Mouse (Mus musculus) thymus, postnatal 36 days (tissue): ENCODE data around the gene Stat4.

ENCODE experiments used
- DNase-seq, 2 experiments: peaks; one replicate each; pipeline ENCODE4 v3.0.0; 2022; ENCODE audit warnings: mixed read lengths in 2 of 2

Gene Stat4

DNA sequence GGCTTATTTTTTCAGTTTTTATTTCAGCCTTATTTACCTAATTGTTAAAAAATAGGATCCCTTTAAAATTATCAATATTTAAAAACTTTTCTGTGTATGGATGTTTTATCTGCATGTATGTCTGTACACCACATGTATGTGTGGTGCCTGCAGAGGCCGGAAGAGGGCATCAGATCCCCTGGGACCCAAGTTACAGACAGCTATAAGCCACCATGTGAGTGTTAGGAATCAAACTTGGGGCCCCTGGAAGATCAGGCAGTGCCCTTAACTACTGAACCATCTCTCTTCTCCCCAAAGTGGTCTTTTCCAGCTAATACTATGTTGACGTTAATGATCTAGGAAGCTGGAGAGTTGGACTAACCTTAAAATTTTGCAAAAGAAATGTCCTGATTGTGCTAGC lies 160.5 kb downstream of the Stat4 start:
- DNase-seq: no peak

DNA sequence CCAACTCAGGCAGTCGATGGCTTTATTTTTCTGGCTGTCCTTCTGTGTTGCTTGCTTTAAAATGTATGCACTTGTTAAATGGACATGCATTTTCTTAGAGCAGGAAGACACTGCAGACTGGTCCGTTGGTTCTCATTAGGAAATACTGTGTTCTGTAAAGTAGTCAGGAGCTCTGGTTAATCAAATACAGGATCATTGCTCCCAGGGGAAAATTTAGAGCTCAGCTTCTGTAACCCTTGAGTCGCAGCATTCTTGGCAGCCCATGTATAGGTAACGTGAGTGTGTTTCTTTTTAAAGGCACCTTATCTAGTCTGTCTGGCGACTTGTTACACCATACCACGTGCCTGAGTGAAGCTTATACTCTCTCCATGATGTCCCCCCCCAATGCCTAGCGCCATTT lies 161.2 kb downstream of the Stat4 start:
- no peak for DNase-seq

DNA sequence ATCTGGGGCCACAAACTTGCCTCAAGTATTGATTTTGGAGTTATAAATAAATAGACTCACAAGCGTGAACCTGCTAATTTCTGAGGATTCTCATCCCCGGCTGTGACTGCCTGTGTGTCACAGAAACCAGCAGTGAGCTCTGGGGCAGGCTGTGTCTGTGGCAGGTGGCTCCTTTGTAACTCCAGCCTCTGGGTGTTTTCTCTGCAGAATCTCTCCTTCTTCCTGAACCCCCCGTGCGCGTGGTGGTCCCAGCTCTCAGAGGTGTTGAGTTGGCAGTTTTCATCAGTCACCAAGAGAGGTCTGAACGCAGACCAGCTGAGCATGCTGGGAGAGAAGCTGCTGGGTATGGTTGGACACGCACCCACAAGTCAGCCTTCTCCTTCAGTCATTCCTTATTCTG lies 161.7 kb downstream of the Stat4 start:
- DNase-seq: peak; percentile 51 to 64

- DNase-seq: peak; percentile 56 to 76
Observed at GRCm38 (mm10) chr1:52149934-52150346, 163.0 kb downstream of the Stat4 start.

GRCm38 (mm10) chr1:52150676-52151075 lies 163.7 kb downstream of the Stat4 start:
- peak; percentile 70 to 88 for DNase-seq

DNA sequence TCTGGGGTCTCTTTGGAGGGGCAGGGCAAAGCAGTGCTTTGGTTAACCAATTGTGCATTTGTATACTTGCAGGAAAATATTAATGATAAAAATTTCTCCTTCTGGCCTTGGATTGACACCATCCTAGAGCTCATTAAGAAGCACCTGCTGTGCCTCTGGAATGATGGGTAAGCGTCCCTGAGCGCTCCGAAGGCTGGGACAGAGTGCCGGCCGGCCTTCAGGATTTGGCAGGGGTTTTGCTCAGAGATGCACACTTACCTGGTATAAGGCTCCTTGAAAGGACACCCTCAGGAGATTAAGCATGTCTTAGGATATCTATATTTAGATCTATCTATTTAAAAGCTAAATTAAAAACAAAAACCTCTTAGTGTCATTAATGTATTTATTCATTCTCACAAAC lies 164.2 kb downstream of the Stat4 start:
- no peak for DNase-seq

GRCm38 (mm10) chr1:52152369-52152768 lies 165.4 kb downstream of the Stat4 start:
- DNase-seq: no peak

DNA sequence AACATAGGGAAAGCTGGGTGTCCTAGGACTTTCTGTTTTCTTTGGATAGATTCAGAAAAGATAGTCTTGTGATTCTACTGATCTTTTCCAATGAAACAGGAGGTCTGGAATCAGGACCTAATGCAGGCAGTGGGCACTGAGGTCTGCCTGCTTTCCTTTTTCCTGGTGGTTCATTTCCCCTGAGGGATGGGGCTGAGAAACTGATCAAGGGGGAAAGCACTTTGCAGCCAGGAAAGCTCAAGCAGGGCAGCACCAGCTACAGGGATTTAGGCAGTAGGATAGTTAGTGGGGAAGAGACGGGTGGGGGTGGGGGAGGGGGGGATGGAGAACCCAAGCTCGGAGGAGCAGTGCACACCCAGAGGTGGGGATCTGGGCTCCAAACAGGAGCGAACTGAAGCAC lies 166.0 kb downstream of the Stat4 start:
- DNase-seq: no peak

GRCm38 (mm10) chr1:52154890-52155289 lies 167.9 kb downstream of the Stat4 start:
- DNase-seq: no peak

DNA sequence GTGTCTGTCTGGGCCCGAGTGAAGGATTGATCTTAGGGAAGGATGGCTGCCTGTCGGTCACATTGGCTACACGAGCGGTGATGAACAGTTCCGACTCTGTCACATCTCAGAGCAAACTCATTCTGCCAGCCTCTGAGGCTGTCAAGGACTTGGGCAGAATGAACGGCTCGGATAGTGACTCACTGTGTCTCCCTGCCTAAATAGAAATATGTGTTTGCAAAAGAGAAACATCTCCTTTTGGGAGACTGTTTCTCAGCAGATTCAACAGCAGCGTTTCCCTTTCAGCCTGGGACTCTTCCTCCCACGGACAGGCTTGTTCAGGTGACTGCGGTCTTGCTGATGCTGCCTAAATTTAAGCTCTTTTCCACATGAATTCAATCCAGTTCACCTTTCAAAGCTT lies 169.4 kb downstream of the Stat4 start:
- DNase-seq: no peak
